Comparison of ENCODE assay signal across 8 mouse cellular contexts in genomic region chr8:80739932-80740331, GRCm38 (mm10). TPM values are rescaled to one million over a fixed set of nuclear protein-coding genes. Genes with fewer than 3 reads are reported as not detected.
A peak's percentile ranks its signal among the peaks of the same experiment; 100 is the strongest.
DNase-seq lines count a peak whose midpoint lies in the region; ATAC-seq and TF ChIP-seq lines count a peak whose summit lies in the region.

No protein-coding gene starts in this region.

- TF ChIP-seq CTCF in lung, adult 2 months (IDR thresholded peaks at IDR 0.05; ENCODE audit: insufficient read depth, low read length): no peak

- 10% methylated on average over 14 of the region's 14 CpGs for WGBS in lung, adult 2 months
- 18% methylated on average over 14 of the region's 14 CpGs for WGBS in embryonic facial prominence, embryonic 14.5 days
- 15% methylated on average over 14 of the region's 14 CpGs for WGBS in intestine, embryonic 16.5 days
- WGBS in neural tube, embryonic 12.5 days: 15% methylated on average over 14 of the region's 14 CpGs

- H3K4me2 ChIP-seq in embryonic facial prominence, embryonic 14.5 days (ENCODE audit: low read depth, low read length): peak overlapping the region; percentile 57
- H3K4me2 ChIP-seq in intestine, embryonic 16.5 days (ENCODE audit: low read depth, low read length): peak overlapping the region; percentile 74
- peak overlapping the region; percentile 58 for H3K4me2 ChIP-seq in neural tube, embryonic 12.5 days (replicated peaks)

- H3K27me3 ChIP-seq in embryonic facial prominence, embryonic 14.5 days (replicated peaks; ENCODE audit: control insufficient read depth, insufficient read depth, low read length): no peaks in the 10 kb centered on the region
- H3K27me3 ChIP-seq in intestine, embryonic 16.5 days (replicated peaks; ENCODE audit: control insufficient read depth, insufficient read depth, low read length): no peaks in the 10 kb centered on the region
- no peaks in the 10 kb centered on the region for H3K27me3 ChIP-seq in neural tube, embryonic 12.5 days (replicated peaks)

- peak overlapping the region; percentile 63 for H3K4me3 ChIP-seq in lung, adult 2 months (replicated peaks; ENCODE audit: extremely low read depth, low read depth, low read length)
- peak overlapping the region; percentile 95 for H3K4me3 ChIP-seq in embryonic facial prominence, embryonic 14.5 days (ENCODE audit: low read depth, low read length)
- peak overlapping the region; percentile 51 for H3K4me3 ChIP-seq in intestine, embryonic 16.5 days (ENCODE audit: low read length)
- peak overlapping the region; percentile 85 for H3K4me3 ChIP-seq in neural tube, embryonic 12.5 days

- H3K36me3 ChIP-seq in embryonic facial prominence, embryonic 14.5 days (ENCODE audit: control insufficient read depth, insufficient read depth, low read length): peaks cover 11% of the 10 kb centered on the region
- peaks cover 3% of the 10 kb centered on the region for H3K36me3 ChIP-seq in intestine, embryonic 16.5 days (ENCODE audit: control insufficient read depth, insufficient read depth, low read length)
- peaks cover 10% of the 10 kb centered on the region for H3K36me3 ChIP-seq in neural tube, embryonic 12.5 days

- H3K9me3 ChIP-seq in embryonic facial prominence, embryonic 14.5 days (ENCODE audit: control insufficient read depth, low read length): no peaks in the 10 kb centered on the region
- H3K9me3 ChIP-seq in intestine, embryonic 16.5 days (ENCODE audit: control insufficient read depth, low read length): no peaks in the 10 kb centered on the region
- H3K9me3 ChIP-seq in neural tube, embryonic 12.5 days: no peaks in the 10 kb centered on the region

- ATAC-seq in embryonic facial prominence, embryonic 14.5 days (ENCODE audit: low read depth): 0 out of 2 replicates have a peak, but pooled peaks have one; percentile 16
- ATAC-seq in intestine, embryonic 16.5 days: peak; percentile 58
- peak; percentile 57 for ATAC-seq in neural tube, embryonic 12.5 days (ENCODE audit: low FRiP score, low read depth)

- no peak for DNase-seq in lung, adult 2 months
- DNase-seq in lung, postnatal 25 days (ENCODE audit: low spot score): no peak
- no peak for DNase-seq in embryonic facial prominence, embryonic 14.5 days (ENCODE audit: low spot score)
- DNase-seq in layer of hippocampus, adult 9-11 months: no peak
- no peak for DNase-seq in urinary bladder, postnatal 14 days (ENCODE audit: low spot score)
- no peak for DNase-seq in layer of hippocampus, adult 11-12 months (ENCODE audit: low spot score)

- H3K9ac ChIP-seq in embryonic facial prominence, embryonic 14.5 days (ENCODE audit: low read depth, low read length): peak overlapping the region; percentile 70
- H3K9ac ChIP-seq in intestine, embryonic 16.5 days (ENCODE audit: low read depth, low read length): peak overlapping the region; percentile 72
- H3K9ac ChIP-seq in neural tube, embryonic 12.5 days: peak overlapping the region; percentile 41

- no peak for TF ChIP-seq POLR2A in lung, adult 2 months (IDR thresholded peaks at IDR 0.05; ENCODE audit: borderline replicate concordance, extremely low read depth, low read depth, low read length)

- H3K4me1 ChIP-seq in lung, adult 2 months (ENCODE audit: control insufficient read depth, insufficient read depth, low read length): peaks cover 7% of the 10 kb centered on the region
- peaks cover 6% of the 10 kb centered on the region for H3K4me1 ChIP-seq in embryonic facial prominence, embryonic 14.5 days (ENCODE audit: control insufficient read depth, insufficient read depth, low read length)
- peaks cover 7% of the 10 kb centered on the region for H3K4me1 ChIP-seq in intestine, embryonic 16.5 days (ENCODE audit: control insufficient read depth, insufficient read depth, low read length)
- H3K4me1 ChIP-seq in neural tube, embryonic 12.5 days: peaks cover 7% of the 10 kb centered on the region

- peak overlapping the region; percentile 93 for H3K27ac ChIP-seq in embryonic facial prominence, embryonic 14.5 days (replicated peaks; ENCODE audit: low read depth, low read length)
- peak overlapping the region; percentile 93 for H3K27ac ChIP-seq in intestine, embryonic 16.5 days (ENCODE audit: low read length)
- H3K27ac ChIP-seq in neural tube, embryonic 12.5 days: peak overlapping the region; percentile 81

RNA-seq across cellular contexts. Expression of gene Smarca5, which starts 0.6 kb away (rescaled TPM):
- 6.5 and 8.9 TPM in 2 replicates for polyA plus RNA-seq in lung, adult 2 months (2012; rRNA removed)
- polyA plus RNA-seq in embryonic facial prominence, embryonic 14.5 days (2014; fragmentation: Nextera tagmentation; extraction: Ambion mirVana): 77.3 and 81.6 TPM in 2 replicates
- polyA plus RNA-seq in intestine, embryonic 16.5 days (2015; fragmentation: Nextera tagmentation; extraction: Ambion mirVana): 21.0 and 41.8 TPM in 2 replicates
- 141 and 156 TPM in 2 replicates for polyA plus RNA-seq in neural tube, embryonic 12.5 days (2016; fragmentation: Nextera tagmentation; extraction: Ambion mirVana)
